In the genomic region with DNA sequence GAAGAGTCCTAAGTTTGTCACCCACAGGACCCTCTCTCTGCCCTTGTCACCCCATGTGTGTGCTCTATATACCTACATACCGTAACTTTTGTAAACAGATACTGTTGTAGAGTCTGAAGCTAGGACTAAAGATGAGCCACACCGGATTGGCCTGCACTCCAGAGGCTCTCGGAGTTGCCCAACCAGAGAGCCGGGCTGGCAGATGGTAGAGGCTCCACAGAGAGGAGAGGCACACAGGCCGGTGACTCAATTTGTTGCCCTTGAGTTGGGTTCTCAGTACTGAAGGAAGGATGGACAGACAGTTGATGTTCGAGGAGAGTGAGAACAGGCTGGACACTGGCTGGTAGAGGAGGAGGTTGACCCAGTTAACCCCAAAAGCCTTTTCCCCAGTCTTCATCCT, we compare ENCODE assay signal across 21 mouse cellular contexts. TPM values are rescaled to one million over a fixed set of nuclear protein-coding genes. Genes with fewer than 3 reads are reported as not detected.
DNase-seq lines count a peak whose midpoint lies in the region; ATAC-seq lines count a peak whose summit lies in the region.
"Had no signal": no experiment of that assay in that cellular context is flagged by ENCODE, and none has a peak within 500 bp of the region (broad histone marks: within the 10 kb centered on the region; RNA-seq: fewer than 3 reads in every experiment).

No protein-coding gene starts in this region.

- H3K27ac ChIP-seq in neural tube, embryonic 11.5 days (ENCODE audit: low read depth, low read length), result no peak overlapping the region
- H3K27ac ChIP-seq in intestine, embryonic 16.5 days (ENCODE audit: low read length), result no peak overlapping the region
- H3K27ac ChIP-seq: hindbrain, embryonic 15.5 days had no signal

- no peak overlapping the region for H3K4me2 ChIP-seq in neural tube, embryonic 11.5 days (ENCODE audit: low read depth)
- H3K4me2 ChIP-seq in intestine, embryonic 16.5 days (ENCODE audit: low read depth, low read length), result no peak overlapping the region
- H3K4me2 ChIP-seq: embryonic facial prominence, embryonic 15.5 days; heart, embryonic 11.5 days; hindbrain, embryonic 15.5 days had no signal

- H3K36me3 ChIP-seq in neural tube, embryonic 11.5 days (ENCODE audit: control insufficient read depth, insufficient read depth, low read length), result peaks cover 15% of the 10 kb centered on the region
- H3K36me3 ChIP-seq in intestine, embryonic 16.5 days (ENCODE audit: control insufficient read depth, insufficient read depth, low read length), result peaks cover 3% of the 10 kb centered on the region; the same call in 1 of the 2 replicates

- DNase-seq in heart, adult 11 months, result peak; percentile 80
- DNase-seq in heart, postnatal 10 days, result no peak
- no peak for DNase-seq in neural tube, embryonic 11.5 days (ENCODE audit: low spot score)
- DNase-seq in neural tube, embryonic 10.5 days (ENCODE audit: extremely low spot score, low spot score), result no peak
- DNase-seq in adrenal gland, postnatal 25 days, result peak; percentile 63
- DNase-seq in spleen, postnatal 4 days (ENCODE audit: low spot score in 2 of 2), result no peak
- DNase-seq: cerebellum, adult 11 months; cerebellum, adult 8-10 months; cerebellum, postnatal 14 days; embryo, embryonic 11 days; gastrocnemius, postnatal 36 days; heart, adult 2 months; heart, postnatal 36 days; kidney, adult 9 months had no signal

- no peak overlapping the region for H3K9ac ChIP-seq in neural tube, embryonic 11.5 days (ENCODE audit: low read length)
- H3K9ac ChIP-seq in intestine, embryonic 16.5 days (ENCODE audit: low read depth, low read length), result no peak overlapping the region
- H3K9ac ChIP-seq: embryonic facial prominence, embryonic 15.5 days; hindbrain, embryonic 15.5 days had no signal

- H3K27me3 ChIP-seq in neural tube, embryonic 11.5 days (ENCODE audit: control insufficient read depth, insufficient read depth, low read length), result no peaks in the 10 kb centered on the region
- H3K27me3 ChIP-seq in intestine, embryonic 16.5 days (replicated peaks; ENCODE audit: control insufficient read depth, insufficient read depth, low read length), result no peaks in the 10 kb centered on the region
- H3K27me3 ChIP-seq: embryonic facial prominence, embryonic 15.5 days; hindbrain, embryonic 15.5 days had no signal

- ATAC-seq in neural tube, embryonic 11.5 days (ENCODE audit: insufficient read depth, low FRiP score, low TSS enrichment), result 0 out of 2 replicates have a peak, but pooled peaks have one; percentile 6
- ATAC-seq in intestine, embryonic 16.5 days, result no peak
- ATAC-seq: forebrain, embryonic 16.5 days; intestine, postnatal 0 days had no signal

- H3K4me3 ChIP-seq in neural tube, embryonic 11.5 days (ENCODE audit: low read depth, low read length), result no peak overlapping the region
- no peak overlapping the region for H3K4me3 ChIP-seq in intestine, embryonic 16.5 days (ENCODE audit: low read length)
- H3K4me3 ChIP-seq: embryonic facial prominence, embryonic 15.5 days; erythroblast, embryonic 14.5 days; heart, adult 2 months; hindbrain, embryonic 15.5 days had no signal

- WGBS in neural tube, embryonic 11.5 days, result 96% methylated on average over 6 of the region's 6 CpGs
- 88% methylated on average over 6 of the region's 6 CpGs for WGBS in intestine, embryonic 16.5 days

- H3K9me3 ChIP-seq in neural tube, embryonic 11.5 days (ENCODE audit: control insufficient read depth, low read length), result peaks cover 4% of the 10 kb centered on the region; the same call in 1 of the 2 replicates
- no peaks in the 10 kb centered on the region for H3K9me3 ChIP-seq in intestine, embryonic 16.5 days (ENCODE audit: control insufficient read depth, low read length)
- H3K9me3 ChIP-seq: embryonic facial prominence, embryonic 15.5 days; hindbrain, embryonic 15.5 days had no signal

- intact Hi-C loops in heart, postnatal 10 days (cut with DNase I), result loop anchor here (2.0 kb wide), 1 partner anchor 18 kb away; a partner anchor contains a TSS

- peaks cover 11% of the 10 kb centered on the region for H3K4me1 ChIP-seq in neural tube, embryonic 11.5 days (ENCODE audit: control insufficient read depth, insufficient read depth, low read length)
- H3K4me1 ChIP-seq in intestine, embryonic 16.5 days (ENCODE audit: control insufficient read depth, insufficient read depth, low read length), result peaks cover 29% of the 10 kb centered on the region

RNA-seq across cellular contexts. Expression of a gene that starts 18.1 kb away (rescaled TPM):
- total RNA-seq in heart, postnatal 10 days (2021), result 100 to 1,000 TPM; 115 to 117 TPM
- polyA plus RNA-seq in neural tube, embryonic 11.5 days (2014; fragmentation: Nextera tagmentation; extraction: Ambion mirVana), result 1,106 and 1,111 TPM in 2 replicates
- total RNA-seq in adrenal gland, postnatal 25 days (2021), result 220 and 297 TPM in 2 replicates
- polyA plus RNA-seq in intestine, embryonic 16.5 days (2015; fragmentation: Nextera tagmentation; extraction: Ambion mirVana), result 334 and 375 TPM in 2 replicates

Comparison
In these comparisons a context has a peak if more than half of its experiments do, and no peak if none do; other contexts are left out.
1. DNase-seq: peak in heart, adult 11 months (single experiment) and adrenal gland, postnatal 25 days (single experiment); none in heart, postnatal 10 days (0 of 2), neural tube, embryonic 11.5 days (single experiment), neural tube, embryonic 10.5 days (single experiment) and spleen, postnatal 4 days (0 of 2).